Mouse (Mus musculus): ENCODE results near the gene Hnrnpab. TPM values are rescaled to one million over a fixed set of nuclear protein-coding genes. Genes with fewer than 3 reads are reported as not detected.

Hnrnpab gene
- polyA plus RNA-seq, 1 experiment from 2014 or later: 280 TPM

GRCm38 (mm10) chr11:51648566-51648965 lies 41.9 kb upstream of the Hnrnpab start:
- Histone ChIP-seq H3K27ac (ENCODE audit: low read length) (peak overlapping the region; percentile 28), H3K4me3 (ENCODE audit: low read length) (peak overlapping the region; percentile 65), H3K4me2 (ENCODE audit: low read depth, low read length) (peak overlapping the region; percentile 87), H3K9ac (ENCODE audit: low read length) (peak overlapping the region; percentile 73), H3K27me3 (ENCODE audit: control insufficient read depth, insufficient read depth, low read length) (no peaks in the 10 kb centered on the region), H3K4me1 (ENCODE audit: control insufficient read depth, insufficient read depth, low read length) (peaks cover 35% of the 10 kb centered on the region), H3K36me3 (ENCODE audit: control insufficient read depth, insufficient read depth) (peaks cover 10% of the 10 kb centered on the region), H3K9me3 (replicated peaks; ENCODE audit: control insufficient read depth, low read length) (no peaks in the 10 kb centered on the region)
- 17% methylated on average over 3 of the region's 3 CpGs for WGBS
- ATAC-seq (replicated peaks; ENCODE audit: extremely low read depth, insufficient read depth, low FRiP score): no peak

- Histone ChIP-seq H3K27ac (ENCODE audit: low read length) (peak overlapping the region; percentile 84), H3K4me2 (ENCODE audit: low read depth, low read length) (peak overlapping the region; percentile 87), H3K9me3 (replicated peaks; ENCODE audit: control insufficient read depth, low read length) (no peaks in the 10 kb centered on the region), H3K27me3 (ENCODE audit: control insufficient read depth, insufficient read depth, low read length) (no peaks in the 10 kb centered on the region), H3K9ac (ENCODE audit: low read length) (peak overlapping the region; percentile 36), H3K4me1 (ENCODE audit: control insufficient read depth, insufficient read depth, low read length) (peaks cover 35% of the 10 kb centered on the region), H3K36me3 (ENCODE audit: control insufficient read depth, insufficient read depth) (peaks cover 15% of the 10 kb centered on the region), H3K4me3 (ENCODE audit: low read length) (peak overlapping the region; percentile 28)
- peak; percentile 24 for ATAC-seq (replicated peaks; ENCODE audit: extremely low read depth, insufficient read depth, low FRiP score)
- WGBS: 51% methylated on average over 15 of the region's 15 CpGs
These were observed 40.4 kb upstream of the Hnrnpab start for GRCm38 (mm10) chr11:51646751-51647667.

- Histone ChIP-seq H3K4me3 (ENCODE audit: low read length) (no peak overlapping the region), H3K9ac (ENCODE audit: low read length) (no peak overlapping the region), H3K9me3 (replicated peaks; ENCODE audit: control insufficient read depth, low read length) (no peaks in the 10 kb centered on the region), H3K27ac (ENCODE audit: low read length) (peak overlapping the region; percentile 84), H3K27me3 (ENCODE audit: control insufficient read depth, insufficient read depth, low read length) (no peaks in the 10 kb centered on the region), H3K4me1 (ENCODE audit: control insufficient read depth, insufficient read depth, low read length) (peaks cover 35% of the 10 kb centered on the region), H3K4me2 (ENCODE audit: low read depth, low read length) (peak overlapping the region; percentile 87; the same call in 1 of the 2 replicates), H3K36me3 (ENCODE audit: control insufficient read depth, insufficient read depth) (peaks cover 15% of the 10 kb centered on the region)
- no peak for ATAC-seq (replicated peaks; ENCODE audit: extremely low read depth, insufficient read depth, low FRiP score)
- WGBS: 73% methylated on average over 7 of the region's 7 CpGs
These were observed 39.6 kb upstream of the Hnrnpab start for GRCm38 (mm10) chr11:51646245-51646644.

- Histone ChIP-seq H3K27me3 (ENCODE audit: control insufficient read depth, insufficient read depth, low read length) (no peaks in the 10 kb centered on the region), H3K27ac (ENCODE audit: low read length) (peak overlapping the region; percentile 63), H3K4me1 (ENCODE audit: control insufficient read depth, insufficient read depth, low read length) (peaks cover 35% of the 10 kb centered on the region), H3K9ac (ENCODE audit: low read length) (peak overlapping the region; percentile 46; the same call in 1 of the 2 replicates), H3K4me3 (ENCODE audit: low read length) (no peak overlapping the region), H3K9me3 (replicated peaks; ENCODE audit: control insufficient read depth, low read length) (no peaks in the 10 kb centered on the region), H3K4me2 (ENCODE audit: low read depth, low read length) (no peak overlapping the region), H3K36me3 (ENCODE audit: control insufficient read depth, insufficient read depth) (peaks cover 15% of the 10 kb centered on the region)
- 45% methylated on average over 13 of the region's 13 CpGs for WGBS
- ATAC-seq (replicated peaks; ENCODE audit: extremely low read depth, insufficient read depth, low FRiP score): no peak
These were observed 38.6 kb upstream of the Hnrnpab start for GRCm38 (mm10) chr11:51645293-51645692.

- no peaks in the 10 kb centered on the region for H3K9me3 ChIP-seq (replicated peaks; ENCODE audit: control insufficient read depth, low read length)
- peak overlapping the region; percentile 78 for H3K27ac ChIP-seq (ENCODE audit: low read length)
- no peak for ATAC-seq (replicated peaks; ENCODE audit: extremely low read depth, insufficient read depth, low FRiP score)
- no peaks in the 10 kb centered on the region for H3K27me3 ChIP-seq (ENCODE audit: control insufficient read depth, insufficient read depth, low read length)
- H3K9ac ChIP-seq (ENCODE audit: low read length): peak overlapping the region; percentile 40; the same call in 1 of the 2 replicates
- H3K36me3 ChIP-seq (ENCODE audit: control insufficient read depth, insufficient read depth): peaks cover 15% of the 10 kb centered on the region
- no peak overlapping the region; the same call in 1 of the 2 replicates for H3K4me3 ChIP-seq (ENCODE audit: low read length)
- 78% methylated on average over 16 of the region's 16 CpGs for WGBS
- H3K4me1 ChIP-seq (ENCODE audit: control insufficient read depth, insufficient read depth, low read length): peaks cover 26% of the 10 kb centered on the region
- peak overlapping the region; percentile 34 for H3K4me2 ChIP-seq (ENCODE audit: low read depth, low read length)
These were observed 37.6 kb upstream of the Hnrnpab start for GRCm38 (mm10) chr11:51644217-51644616.

GRCm38 (mm10) chr11:51643761-51644160 lies 37.1 kb upstream of the Hnrnpab start:
- peak overlapping the region; percentile 18; the same call in 1 of the 2 replicates for H3K4me3 ChIP-seq (ENCODE audit: low read length)
- peaks cover 15% of the 10 kb centered on the region for H3K36me3 ChIP-seq (ENCODE audit: control insufficient read depth, insufficient read depth)
- peak overlapping the region; percentile 34 for H3K4me2 ChIP-seq (ENCODE audit: low read depth, low read length)
- H3K27me3 ChIP-seq (ENCODE audit: control insufficient read depth, insufficient read depth, low read length): no peaks in the 10 kb centered on the region
- WGBS: 45% methylated on average over 15 of the region's 15 CpGs
- peaks cover 21% of the 10 kb centered on the region for H3K4me1 ChIP-seq (ENCODE audit: control insufficient read depth, insufficient read depth, low read length)
- no peaks in the 10 kb centered on the region for H3K9me3 ChIP-seq (replicated peaks; ENCODE audit: control insufficient read depth, low read length)
- H3K27ac ChIP-seq (ENCODE audit: low read length): peak overlapping the region; percentile 78
- peak overlapping the region; percentile 40; the same call in 1 of the 2 replicates for H3K9ac ChIP-seq (ENCODE audit: low read length)
- no peak for ATAC-seq (replicated peaks; ENCODE audit: extremely low read depth, insufficient read depth, low FRiP score)

GRCm38 (mm10) chr11:51643202-51643601 lies 36.6 kb upstream of the Hnrnpab start:
- H3K36me3 ChIP-seq (ENCODE audit: control insufficient read depth, insufficient read depth): peaks cover 15% of the 10 kb centered on the region
- H3K4me1 ChIP-seq (ENCODE audit: control insufficient read depth, insufficient read depth, low read length): peaks cover 18% of the 10 kb centered on the region
- no peak for ATAC-seq (replicated peaks; ENCODE audit: extremely low read depth, insufficient read depth, low FRiP score)
- peak overlapping the region; percentile 34 for H3K4me2 ChIP-seq (ENCODE audit: low read depth, low read length)
- H3K27me3 ChIP-seq (ENCODE audit: control insufficient read depth, insufficient read depth, low read length): no peaks in the 10 kb centered on the region
- H3K9ac ChIP-seq (ENCODE audit: low read length): peak overlapping the region; percentile 40; the same call in 1 of the 2 replicates
- H3K27ac ChIP-seq (ENCODE audit: low read length): peak overlapping the region; percentile 78
- 0 out of 2 replicates have a peak overlapping the region, but pooled peaks have one; percentile 18 for H3K4me3 ChIP-seq (ENCODE audit: low read length)
- no peaks in the 10 kb centered on the region for H3K9me3 ChIP-seq (replicated peaks; ENCODE audit: control insufficient read depth, low read length)
- 56% methylated on average over 9 of the region's 9 CpGs for WGBS

GRCm38 (mm10) chr11:51640748-51641147 lies 34.1 kb upstream of the Hnrnpab start:
- WGBS: 75% methylated on average over 7 of the region's 7 CpGs
- Histone ChIP-seq H3K4me3 (ENCODE audit: low read length) (no peak overlapping the region), H3K9ac (ENCODE audit: low read length) (no peak overlapping the region), H3K36me3 (ENCODE audit: control insufficient read depth, insufficient read depth) (peaks cover 15% of the 10 kb centered on the region), H3K9me3 (replicated peaks; ENCODE audit: control insufficient read depth, low read length) (no peaks in the 10 kb centered on the region), H3K27ac (ENCODE audit: low read length) (no peak overlapping the region), H3K4me1 (ENCODE audit: control insufficient read depth, insufficient read depth, low read length) (peaks cover 15% of the 10 kb centered on the region), H3K27me3 (ENCODE audit: control insufficient read depth, insufficient read depth, low read length) (no peaks in the 10 kb centered on the region), H3K4me2 (ENCODE audit: low read depth, low read length) (no peak overlapping the region)
- no peak for ATAC-seq (replicated peaks; ENCODE audit: extremely low read depth, insufficient read depth, low FRiP score)

GRCm38 (mm10) chr11:51638497-51638896 lies 31.9 kb upstream of the Hnrnpab start:
- Histone ChIP-seq H3K27me3 (ENCODE audit: control insufficient read depth, insufficient read depth, low read length) (no peaks in the 10 kb centered on the region), H3K4me1 (ENCODE audit: control insufficient read depth, insufficient read depth, low read length) (peaks cover 15% of the 10 kb centered on the region), H3K36me3 (ENCODE audit: control insufficient read depth, insufficient read depth) (peaks cover 4% of the 10 kb centered on the region; the same call in 1 of the 2 replicates), H3K9ac (ENCODE audit: low read length) (peak overlapping the region; percentile 55; the same call in 1 of the 2 replicates), H3K27ac (ENCODE audit: low read length) (peak overlapping the region; percentile 74), H3K4me3 (ENCODE audit: low read length) (peak overlapping the region; percentile 26; the same call in 1 of the 2 replicates), H3K4me2 (ENCODE audit: low read depth, low read length) (peak overlapping the region; percentile 54), H3K9me3 (replicated peaks; ENCODE audit: control insufficient read depth, low read length) (no peaks in the 10 kb centered on the region)
- ATAC-seq (replicated peaks; ENCODE audit: extremely low read depth, insufficient read depth, low FRiP score): no peak
- WGBS: 62% methylated on average over 5 of the region's 5 CpGs
